Mouse (Mus musculus) gastrocnemius, adult 2 months (tissue): ENCODE data around the gene Fam168b. TPM values are rescaled to one million over a fixed set of nuclear protein-coding genes. Genes with fewer than 3 reads are reported as not detected.
A peak's percentile ranks its signal among the peaks of the same experiment; 100 is the strongest.

Experiments used
- DNase-seq: peaks from one replicate; pipeline ENCODE4 v3.0.0; 2022
- H3K27ac ChIP-seq: fragments of 200-600 bp; 2 replicates; pipeline ENCODE4 v1.8.1; 2022; ENCODE audit warnings: mild to moderate bottlenecking
- H3K4me3 ChIP-seq: fragments of 200-600 bp; 2 replicates; pipeline ENCODE4 v1.8.1; 2022; ENCODE audit warnings: mild to moderate bottlenecking, moderate library complexity
- CTCF ChIP-seq: fragments of 200-600 bp; IDR thresholded peaks from 2 replicates; pipeline ENCODE4 v1.8.1; 2022; ENCODE audit warnings: antibody characterized with exemption, mild to moderate bottlenecking, moderate library complexity
- intact Hi-C: fragments of 180-260 bp; cut with DNase I; formaldehyde crosslinking; loops from one replicate; pipeline ENCODE4 v1.15.1; 2025
- total RNA-seq, 2 experiments: library from RNA; stranded (reverse); gene quantifications; 2 replicates each; pipeline ENCODE4 v1.2.3; 2021

Fam168b gene
- total RNA-seq, 2 experiments from 2014 or later: 28.6 to 35.0 TPM

DNA sequence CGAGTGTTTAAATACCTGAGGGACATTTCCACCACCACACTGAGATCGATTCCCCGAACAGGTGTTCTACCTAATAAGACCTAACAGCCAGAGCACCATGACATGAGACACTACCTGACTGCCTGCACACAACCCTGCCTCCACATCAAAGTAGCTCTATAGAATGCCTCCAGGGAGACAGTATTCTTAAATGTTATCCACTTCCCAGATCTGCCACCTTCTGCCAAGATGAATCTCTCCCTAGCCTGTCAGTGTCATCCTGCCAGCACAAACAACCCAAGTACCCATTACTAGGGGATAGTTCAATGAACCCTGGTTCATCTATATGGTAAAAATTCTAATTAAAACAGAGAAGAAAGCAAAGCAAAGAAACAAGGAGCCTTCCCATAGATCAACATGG, 4.2 kb upstream of the Fam168b start:
- no peak for TF ChIP-seq CTCF
- intact Hi-C loops: loop anchor here (10.0 kb wide), 1 partner anchor 412 kb away; the partner anchor contains the start of genes Ccdc115 and Imp4
- H3K27ac ChIP-seq: no peak overlapping the region

DNA sequence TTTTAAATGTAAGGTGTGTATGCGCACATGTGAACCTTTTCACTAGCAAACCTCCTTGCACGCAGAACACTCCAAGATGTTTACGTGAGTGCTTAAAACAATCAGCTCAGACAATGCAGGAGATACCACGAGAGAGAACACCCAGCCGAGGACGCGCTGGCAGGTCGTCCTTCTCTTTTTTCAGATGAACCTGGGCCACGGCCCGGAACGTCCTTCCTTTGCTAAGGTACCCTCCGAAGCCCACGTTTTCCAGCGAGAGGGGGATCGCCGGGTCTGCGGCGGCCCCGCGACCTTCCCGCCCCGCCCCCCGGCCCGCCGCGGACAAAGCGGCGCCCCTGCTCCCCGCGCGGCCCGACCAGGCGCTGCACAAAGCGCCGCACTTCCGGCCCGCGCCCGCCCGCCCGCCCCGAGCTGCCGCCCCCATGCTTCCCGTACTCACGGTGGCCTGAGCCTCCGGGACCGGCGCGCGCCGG, 440 bp downstream of the Fam168b start:
- intact Hi-C loops: loop anchor here (5.0 to 10.0 kb wide), 2 partner anchors 40 to 408 kb away; partner anchors contain the start of genes Ccdc115 and Imp4
- peak overlapping the region; percentile 95 for H3K4me3 ChIP-seq
- H3K27ac ChIP-seq: peak overlapping the region; percentile 94
- DNase-seq: peak; percentile 80
- TF ChIP-seq CTCF: peak; percentile 45

More for the DNA sequence above, 4.2 kb upstream of the Fam168b start:
- DNase-seq: no peak
- no peak overlapping the region for H3K4me3 ChIP-seq

DNA sequence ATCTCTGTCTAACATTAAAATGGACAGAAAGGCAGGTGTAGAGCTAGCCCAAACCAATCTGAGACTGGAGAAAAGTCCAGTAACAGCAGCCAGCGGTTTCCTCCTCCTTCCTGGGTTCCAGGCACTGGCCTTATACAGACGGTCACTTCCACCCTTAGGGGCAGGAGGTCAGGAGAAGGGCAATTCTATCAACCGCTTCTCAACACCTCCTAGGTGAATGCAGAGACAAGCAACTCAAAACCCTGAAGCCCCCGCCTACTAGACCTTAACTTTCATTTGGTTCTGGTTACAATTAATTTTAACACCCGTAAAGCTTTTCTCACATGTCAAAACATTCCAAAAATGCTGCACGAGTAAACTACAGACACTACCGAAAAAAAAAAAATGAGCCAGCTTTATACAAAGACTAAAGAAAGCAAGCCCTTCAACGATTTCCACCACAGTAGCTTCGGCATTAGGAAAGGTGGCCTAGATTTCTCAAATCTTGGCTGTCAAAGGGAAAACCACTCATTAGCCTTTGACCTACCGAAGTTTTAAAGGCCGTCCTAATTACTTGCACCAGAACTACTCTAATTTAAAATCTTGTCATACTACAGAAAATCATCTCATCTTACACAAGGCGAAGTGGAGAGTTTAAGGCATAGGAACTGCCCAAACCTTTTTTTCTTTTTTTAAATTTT, 1.0 kb downstream of the Fam168b start:
- no peak for TF ChIP-seq CTCF
- H3K4me3 ChIP-seq: peak overlapping the region; percentile 95
- intact Hi-C loops: loop anchor here (5.0 to 10.0 kb wide), 2 partner anchors 40 to 407 kb away; partner anchors contain the start of genes Ccdc115 and Imp4
- H3K27ac ChIP-seq: peak overlapping the region; percentile 94
- no peak for DNase-seq

DNA sequence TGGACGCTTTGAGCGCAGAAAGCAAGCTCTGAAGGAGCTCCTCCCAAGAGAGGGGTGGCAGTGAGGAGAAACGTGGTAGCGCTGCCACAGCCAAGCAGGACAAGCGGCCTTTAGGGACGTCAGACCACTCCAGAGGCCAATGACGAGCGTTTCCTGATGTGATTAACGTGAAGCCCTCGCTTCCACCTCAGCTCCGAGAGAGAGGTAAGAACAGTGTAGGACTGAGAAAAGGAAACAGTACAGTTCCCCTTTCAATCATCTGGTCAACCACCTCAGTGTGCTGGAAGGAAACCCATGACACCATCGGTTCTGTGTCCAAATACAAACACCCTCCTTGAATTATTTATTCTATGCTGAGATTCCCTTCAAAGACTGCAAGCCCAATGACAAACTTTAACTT, 3.6 kb downstream of the Fam168b start:
- TF ChIP-seq CTCF: no peak
- H3K27ac ChIP-seq: peak overlapping the region; percentile 94
- DNase-seq: no peak
- intact Hi-C loops: no loop called here
- H3K4me3 ChIP-seq: peak overlapping the region; percentile 41

DNA sequence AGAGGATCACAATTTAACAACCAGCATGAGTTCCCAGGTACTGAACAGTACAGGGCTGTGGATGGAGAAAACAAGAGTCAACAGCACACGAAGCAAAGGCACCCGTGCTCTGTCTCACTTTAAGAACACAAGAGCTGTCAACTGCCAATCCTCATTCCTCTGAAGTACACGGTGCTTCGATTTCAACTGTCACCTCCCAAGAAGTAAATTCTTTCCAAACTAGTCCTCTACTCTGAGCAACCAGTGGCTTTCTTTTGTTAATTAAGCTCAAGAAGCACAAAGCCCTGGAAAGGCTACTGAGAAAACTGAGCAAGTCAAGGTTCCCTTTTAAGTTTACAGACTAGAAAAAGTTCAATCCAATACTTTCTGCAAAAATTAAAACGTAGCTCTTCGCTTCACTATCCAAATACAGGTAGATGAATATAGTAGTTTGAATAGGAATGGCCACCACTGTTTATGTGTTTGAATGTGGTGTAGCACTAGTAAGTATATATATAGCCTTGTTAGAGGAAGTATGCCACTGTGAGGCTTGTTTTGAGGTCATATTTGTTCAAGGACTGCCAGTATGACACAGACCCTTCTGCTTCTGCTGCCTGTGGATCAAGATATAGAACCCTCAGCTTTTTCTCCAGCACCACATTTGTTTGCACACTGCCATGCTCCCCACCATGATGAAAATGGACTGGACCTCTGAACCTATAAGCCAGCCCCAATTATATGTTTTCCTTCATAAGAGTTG, 4.7 kb downstream of the Fam168b start:
- peak overlapping the region; percentile 60 for H3K27ac ChIP-seq
- no peak for DNase-seq
- TF ChIP-seq CTCF: no peak
- intact Hi-C loops: no loop called here
- peak overlapping the region; percentile 2; the same call in 1 of the 2 replicates for H3K4me3 ChIP-seq

DNA sequence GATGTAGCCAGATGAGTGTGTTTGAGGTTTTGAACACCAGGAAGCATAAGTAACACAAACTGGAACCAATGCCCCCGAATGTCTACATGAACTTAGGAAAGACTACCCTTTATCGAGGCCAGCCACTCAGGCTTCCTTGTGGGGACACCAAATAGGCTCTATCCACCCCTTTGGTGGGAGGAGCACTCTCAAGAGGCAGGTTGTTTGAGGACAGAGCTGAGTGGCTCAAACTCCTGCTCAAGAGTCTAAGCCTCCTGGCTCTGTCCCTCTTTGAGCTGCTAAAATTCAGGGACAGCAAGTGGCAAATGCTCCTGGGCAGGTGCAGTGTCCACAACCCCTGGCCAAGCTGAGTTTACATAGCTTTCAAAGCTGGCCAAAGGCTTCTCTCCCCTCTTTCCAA, 8.0 kb downstream of the Fam168b start:
- Histone ChIP-seq H3K4me3 (no peak overlapping the region), H3K27ac (peak overlapping the region; percentile 46)
- no peak for DNase-seq
- no peak for TF ChIP-seq CTCF
- intact Hi-C loops: no loop called here

DNA sequence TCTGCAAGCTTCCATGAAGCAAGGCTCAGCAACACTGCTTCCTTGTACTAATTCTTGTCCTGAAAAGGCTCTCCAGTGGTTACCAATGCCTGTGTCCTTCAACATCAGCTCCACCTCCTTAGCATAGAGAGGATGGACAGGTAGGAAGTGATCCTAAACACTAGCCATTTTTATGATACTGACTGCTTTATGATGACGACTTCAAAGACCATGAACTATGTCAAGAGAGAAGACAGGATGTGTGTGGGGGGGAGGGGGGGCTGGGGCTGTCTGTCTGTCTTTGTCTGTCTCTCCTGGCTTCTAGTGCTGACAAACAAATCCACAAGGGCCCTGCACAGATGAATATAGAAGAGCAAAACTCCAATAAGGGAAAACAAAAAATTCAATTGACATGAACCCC, 11.5 kb downstream of the Fam168b start:
- intact Hi-C loops: no loop called here

DNA sequence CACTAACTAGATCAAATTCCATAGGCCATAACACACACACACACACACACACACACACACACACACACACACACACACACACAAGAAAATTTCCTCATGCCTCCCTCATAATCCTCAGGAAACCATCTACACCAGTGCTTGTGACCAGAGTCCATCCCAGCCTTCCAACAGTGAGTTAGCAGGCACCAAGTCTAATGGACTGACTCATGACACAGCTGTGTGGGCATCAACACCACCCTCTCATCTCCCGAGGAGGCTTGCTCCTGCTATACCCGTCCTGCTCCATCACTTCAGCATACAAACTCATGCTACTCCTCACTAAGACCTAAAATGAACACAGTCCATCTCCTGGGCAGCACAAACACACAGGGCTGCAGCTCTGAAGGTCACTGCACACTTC, 11.9 kb downstream of the Fam168b start:
- Histone ChIP-seq H3K27ac (peak overlapping the region; percentile 78), H3K4me3 (no peak overlapping the region)
- no peak for DNase-seq
- no peak for TF ChIP-seq CTCF
- intact Hi-C loops: no loop called here

More for the DNA sequence above, 11.5 kb downstream of the Fam168b start:
- no peak for DNase-seq
- no peak for TF ChIP-seq CTCF
- no peak overlapping the region for H3K4me3 ChIP-seq
- peak overlapping the region; percentile 62 for H3K27ac ChIP-seq

DNA sequence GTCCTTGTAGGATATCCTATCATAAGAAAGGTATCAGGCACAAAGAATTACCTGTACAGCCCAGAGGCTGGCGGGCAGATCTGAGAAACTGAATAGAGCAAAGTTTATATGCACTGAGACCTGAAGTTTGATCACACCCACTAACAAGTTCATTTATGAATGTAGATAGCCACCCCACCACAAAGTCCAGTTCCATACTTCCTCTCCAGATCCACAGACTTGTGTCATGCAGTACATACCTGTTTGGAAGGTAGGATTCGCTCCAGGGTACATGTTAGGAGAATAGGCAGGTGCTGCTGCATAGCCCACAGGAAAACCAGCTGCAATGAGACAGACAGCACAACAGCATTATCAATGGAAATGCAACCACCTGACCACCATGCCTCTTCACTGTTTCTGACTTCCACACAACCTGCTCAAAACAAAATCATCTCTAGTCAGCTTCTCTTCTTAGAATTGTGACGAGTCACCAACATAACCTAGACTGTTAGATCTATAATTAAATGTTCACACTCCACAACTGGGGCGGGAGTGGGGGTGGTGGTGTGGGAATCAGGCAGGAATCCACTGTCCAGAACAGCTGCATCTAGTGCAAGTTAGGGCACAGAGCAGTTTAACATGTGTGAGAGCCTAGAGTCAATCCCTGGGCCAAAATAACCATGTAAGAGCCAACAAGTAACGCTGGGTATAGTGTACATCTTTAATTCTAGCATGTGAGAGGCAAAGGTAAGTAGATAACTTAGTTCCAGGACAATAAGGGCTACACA, 14.2 kb downstream of the Fam168b start:
- peak; percentile 52 for DNase-seq
- Histone ChIP-seq H3K4me3 (peak overlapping the region; percentile 9), H3K27ac (peak overlapping the region; percentile 78)
- TF ChIP-seq CTCF: no peak
- intact Hi-C loops: no loop called here

DNA sequence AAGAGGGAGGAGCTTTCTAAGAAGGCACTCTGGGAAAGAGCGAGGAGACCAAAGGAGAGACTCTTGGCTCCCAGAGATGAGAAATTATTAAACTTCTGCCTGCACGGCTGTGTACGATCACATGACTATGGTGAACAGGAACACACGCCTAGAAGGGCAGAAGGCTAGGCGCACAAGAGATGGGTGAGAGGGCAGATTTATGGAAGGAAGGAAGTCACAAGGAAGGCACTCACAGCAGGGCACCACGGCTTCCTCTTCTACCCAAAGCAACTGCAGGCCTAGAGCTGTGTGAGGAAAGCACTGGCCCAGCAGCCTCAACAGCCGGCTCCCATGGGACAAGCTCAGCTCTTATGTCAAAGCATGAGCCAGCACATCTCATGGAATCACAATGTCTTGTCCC, 15.0 kb downstream of the Fam168b start:
- TF ChIP-seq CTCF: no peak
- peak; percentile 71 for DNase-seq
- H3K27ac ChIP-seq: peak overlapping the region; percentile 78
- intact Hi-C loops: no loop called here
- H3K4me3 ChIP-seq: peak overlapping the region; percentile 11

DNA sequence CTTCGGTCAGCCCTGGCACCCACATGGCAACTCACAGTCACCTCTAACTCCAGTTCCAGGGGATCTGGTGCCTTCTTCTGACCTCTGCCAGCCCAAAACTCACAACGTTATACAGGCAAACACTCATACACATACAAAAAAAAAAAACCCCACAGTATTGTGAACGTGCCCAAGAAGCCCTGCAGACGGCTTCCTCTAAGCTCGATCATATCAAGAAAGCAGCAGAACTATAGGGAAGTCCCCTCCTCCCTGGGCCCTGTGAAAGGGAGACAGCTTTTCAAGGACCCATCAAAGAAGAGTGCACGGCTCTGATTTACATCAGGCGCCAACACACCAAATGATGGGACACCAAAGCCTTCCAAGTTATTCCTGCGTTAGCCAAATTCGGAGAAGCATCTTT, 17.0 kb downstream of the Fam168b start:
- DNase-seq: no peak
- H3K4me3 ChIP-seq: no peak overlapping the region
- intact Hi-C loops: no loop called here
- no peak overlapping the region; the same call in 1 of the 2 replicates for H3K27ac ChIP-seq
- TF ChIP-seq CTCF: no peak

DNA sequence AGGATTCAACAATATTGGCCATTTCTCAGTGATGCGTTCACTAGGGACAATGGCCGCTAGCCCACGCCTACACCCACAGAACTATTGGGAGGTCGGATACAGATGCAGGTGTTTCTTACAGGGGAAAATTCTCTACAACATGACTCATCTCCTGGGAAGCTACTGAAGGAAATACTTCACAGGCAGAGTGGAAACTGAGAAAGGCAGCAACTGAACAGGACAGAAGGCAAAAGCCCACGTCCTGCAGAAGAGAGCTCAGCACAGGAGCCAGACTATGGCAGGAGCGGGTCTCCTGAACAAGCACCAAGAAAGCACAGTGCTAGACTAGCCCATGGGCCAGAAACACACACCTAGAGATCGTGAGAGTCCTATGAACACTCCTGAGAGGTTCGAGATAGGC, 18.7 kb downstream of the Fam168b start:
- DNase-seq: no peak
- no peak for TF ChIP-seq CTCF
- Histone ChIP-seq H3K27ac (peak overlapping the region; percentile 43; the same call in 1 of the 2 replicates), H3K4me3 (no peak overlapping the region)
- intact Hi-C loops: no loop called here
